In the genomic region with DNA sequence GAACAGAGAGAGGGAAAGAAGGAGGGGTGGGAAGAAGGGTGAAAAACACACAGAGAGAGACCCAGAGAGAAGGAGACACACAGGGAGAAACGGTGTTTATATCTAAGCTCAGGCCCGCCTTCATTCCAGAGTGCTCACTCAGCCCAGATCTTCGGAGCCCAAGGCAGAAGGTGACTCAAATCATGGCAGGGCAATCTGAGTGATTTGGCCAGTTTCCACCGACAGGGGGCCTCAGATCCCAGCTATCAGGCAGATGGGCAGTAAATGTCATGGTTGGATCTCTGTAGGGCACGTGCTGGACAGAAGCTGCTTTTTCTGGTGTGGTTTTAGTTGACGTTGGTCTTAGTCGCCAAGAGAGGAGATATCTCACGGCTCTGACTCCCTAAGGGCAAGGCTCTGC, we compare ENCODE assay signal across 8 mouse cellular contexts. TPM values are rescaled to one million over a fixed set of nuclear protein-coding genes. Genes with fewer than 3 reads are reported as not detected.
A peak's percentile ranks its signal among the peaks of the same experiment; 100 is the strongest.
DNase-seq lines count a peak whose midpoint lies in the region; ATAC-seq and TF ChIP-seq lines count a peak whose summit lies in the region.

No protein-coding gene starts in this region.

- H3K9ac ChIP-seq in forebrain, embryonic 11.5 days (ENCODE audit: low read length), result peak overlapping the region; percentile 37; the same call in 1 of the 2 replicates
- 0 out of 2 replicates have a peak overlapping the region, but pooled peaks have one; percentile 20 for H3K9ac ChIP-seq in heart, postnatal 0 days (replicated peaks; ENCODE audit: low read depth, low read length)
- peak overlapping the region; percentile 60 for H3K9ac ChIP-seq in neural tube, embryonic 13.5 days

- peaks cover 7% of the 10 kb centered on the region; the same call in 1 of the 2 replicates for H3K4me1 ChIP-seq in forebrain, embryonic 11.5 days (replicated peaks; ENCODE audit: control insufficient read depth, insufficient read depth, low read length)
- peaks cover 5% of the 10 kb centered on the region; the same call in 1 of the 2 replicates for H3K4me1 ChIP-seq in heart, postnatal 0 days (ENCODE audit: control insufficient read depth, insufficient read depth)
- peaks cover 22% of the 10 kb centered on the region for H3K4me1 ChIP-seq in neural tube, embryonic 13.5 days (replicated peaks)
- H3K4me1 ChIP-seq in thymus, adult 2 months (replicated peaks; ENCODE audit: control insufficient read depth, insufficient read depth, low read length), result 0 out of 2 replicates have a peak, but pooled peaks cover 3% of the 10 kb centered on the region

- peak overlapping the region; percentile 45 for H3K4me2 ChIP-seq in forebrain, embryonic 11.5 days (ENCODE audit: low read depth, low read length, severe bottlenecking)
- peak overlapping the region; percentile 56 for H3K4me2 ChIP-seq in heart, postnatal 0 days (ENCODE audit: low read depth, low read length)
- H3K4me2 ChIP-seq in neural tube, embryonic 13.5 days, result peak overlapping the region; percentile 56

- no peak for TF ChIP-seq POLR2A in thymus, adult 2 months (IDR thresholded peaks at IDR 0.05; ENCODE audit: control insufficient read depth, extremely low read depth, insufficient read depth, low read length, poor library complexity)

- peak overlapping the region; percentile 46; the same call in 1 of the 2 replicates for H3K27ac ChIP-seq in forebrain, embryonic 11.5 days (ENCODE audit: low read depth, low read length)
- peak overlapping the region; percentile 86 for H3K27ac ChIP-seq in heart, postnatal 0 days (ENCODE audit: low read depth)
- H3K27ac ChIP-seq in neural tube, embryonic 13.5 days (replicated peaks), result peak overlapping the region; percentile 76
- no peak overlapping the region for H3K27ac ChIP-seq in thymus, adult 2 months (ENCODE audit: control insufficient read depth, insufficient read depth, low read length)

- TF ChIP-seq EP300 in heart, postnatal 0 days (IDR thresholded peaks at IDR 0.05; ENCODE audit: low read depth), result no peak

- 7% methylated on average over 8 of the region's 8 CpGs for WGBS in forebrain, embryonic 11.5 days
- 13% methylated on average over 8 of the region's 8 CpGs for WGBS in heart, postnatal 0 days
- WGBS in neural tube, embryonic 13.5 days, result 5% methylated on average over 8 of the region's 8 CpGs
- 12% methylated on average over 8 of the region's 8 CpGs for WGBS in thymus, adult 2 months

- H3K36me3 ChIP-seq in forebrain, embryonic 11.5 days (ENCODE audit: control insufficient read depth, insufficient read depth, low read length), result no peaks in the 10 kb centered on the region
- H3K36me3 ChIP-seq in heart, postnatal 0 days (replicated peaks; ENCODE audit: control insufficient read depth, insufficient read depth, low read length), result no peaks in the 10 kb centered on the region
- H3K36me3 ChIP-seq in neural tube, embryonic 13.5 days, result no peaks in the 10 kb centered on the region
- no peaks in the 10 kb centered on the region for H3K36me3 ChIP-seq in thymus, adult 2 months (ENCODE audit: control insufficient read depth, insufficient read depth, low read length)

- no peaks in the 10 kb centered on the region for H3K27me3 ChIP-seq in forebrain, embryonic 11.5 days (ENCODE audit: control insufficient read depth, insufficient read depth, low read length)
- no peaks in the 10 kb centered on the region for H3K27me3 ChIP-seq in heart, postnatal 0 days (ENCODE audit: control insufficient read depth, insufficient read depth, low read length)
- no peaks in the 10 kb centered on the region for H3K27me3 ChIP-seq in neural tube, embryonic 13.5 days
- H3K27me3 ChIP-seq in thymus, adult 2 months (ENCODE audit: control insufficient read depth, insufficient read depth, low read length), result no peaks in the 10 kb centered on the region; the same call in 1 of the 2 replicates

- H3K4me3 ChIP-seq in forebrain, embryonic 11.5 days (ENCODE audit: low read depth, low read length), result peak overlapping the region; percentile 14; the same call in 1 of the 2 replicates
- H3K4me3 ChIP-seq in heart, postnatal 0 days (ENCODE audit: low read depth, low read length), result peak overlapping the region; percentile 33
- H3K4me3 ChIP-seq in neural tube, embryonic 13.5 days, result peak overlapping the region; percentile 20
- no peak overlapping the region for H3K4me3 ChIP-seq in thymus, adult 2 months (ENCODE audit: control insufficient read depth, insufficient read depth, low read length)

- H3K9me3 ChIP-seq in forebrain, embryonic 11.5 days (ENCODE audit: control insufficient read depth, low read length), result no peaks in the 10 kb centered on the region
- H3K9me3 ChIP-seq in heart, postnatal 0 days (replicated peaks; ENCODE audit: control insufficient read depth, low read length), result no peaks in the 10 kb centered on the region
- H3K9me3 ChIP-seq in neural tube, embryonic 13.5 days, result no peaks in the 10 kb centered on the region

- peak; percentile 32 for ATAC-seq in CD4-positive, CD25-positive, alpha-beta regulatory T cell, adult 4 months
- ATAC-seq in forebrain, embryonic 11.5 days (replicated peaks; ENCODE audit: low FRiP score), result peak; percentile 63
- ATAC-seq in heart, postnatal 0 days (ENCODE audit: insufficient read depth, low read depth), result peak; percentile 57
- peak; percentile 64 for ATAC-seq in neural tube, embryonic 13.5 days (ENCODE audit: low read depth)

- peak; percentile 42 for DNase-seq in c-Kit-positive CD71-positive TER-119-negative erythroid progenitor cells, embryonic 14.5 days (ENCODE audit: low read depth)
- peak; percentile 87 for DNase-seq in forebrain, embryonic 11.5 days (ENCODE audit: low spot score)
- DNase-seq in heart, postnatal 0 days (ENCODE audit: low spot score), result peak; percentile 44
- peak; percentile 72 for DNase-seq in kidney, postnatal 14 days
- DNase-seq in lung, adult 18-20 months, result peak; percentile 74 to 83
- peak; percentile 39 for DNase-seq in thymus, adult 2 months

- peak; percentile 68 for TF ChIP-seq CTCF in heart, postnatal 0 days (IDR thresholded peaks at IDR 0.05; ENCODE audit: low read depth)
- 0 out of 2 replicates have a peak, but pooled peaks have one; percentile 42 for TF ChIP-seq CTCF in thymus, adult 2 months (IDR thresholded peaks at IDR 0.05; ENCODE audit: borderline replicate concordance, control insufficient read depth, extremely low read depth, insufficient read depth, low read length, poor library complexity)

RNA-seq across cellular contexts. Expression of a gene that starts 57.6 kb away (rescaled TPM):
- polyA plus RNA-seq in CD4-positive, CD25-positive, alpha-beta regulatory T cell, adult 4 months (2017; shearing (Covaris generic)), result 1 to 10 TPM in 1 of 2 experiments, under 1 TPM in 1; 0.36 to 1.5 TPM
- 44.2 and 48.2 TPM in 2 replicates for polyA plus RNA-seq in forebrain, embryonic 11.5 days (2014; fragmentation: Nextera tagmentation; extraction: Ambion mirVana)
- total RNA-seq in heart, postnatal 0 days (2014; rRNA removed; ENCODE audit: low replicate concordance), result 8.7 and 12.3 TPM in 2 replicates
- polyA plus RNA-seq in heart, postnatal 0 days (2015; fragmentation: Nextera tagmentation; extraction: Ambion mirVana), result 3.8 and 5.5 TPM in 2 replicates
- 163 and 189 TPM in 2 replicates for polyA plus RNA-seq in neural tube, embryonic 13.5 days (2015; fragmentation: Nextera tagmentation; extraction: Ambion mirVana)
- polyA plus RNA-seq in thymus, adult 2 months (2012; rRNA removed), result 2.4 and 3.6 TPM in 2 replicates
